Mouse (Mus musculus) myocyte (in vitro differentiated cells): ENCODE results near the gene Mapk7.

Experiments
- MYOD1 ChIP-seq, 3 experiments: IDR thresholded peaks; one replicate each; pipeline ENCODE4 v1.6.1; 2011; ENCODE audit warnings: control low read depth in 2 of 3, low read depth in 2 of 3, mild to moderate bottlenecking in 2 of 3, moderate library complexity in 1 of 3; ENCODE audit not compliant: insufficient read length in 2 of 3, control insufficient read depth in 1 of 3
- MYOG ChIP-seq, 3 experiments: IDR thresholded peaks; one replicate each; pipeline ENCODE4 v1.6.1; 2011; ENCODE audit warnings: control low read depth in 2 of 3, low read depth in 2 of 3, mild to moderate bottlenecking in 2 of 3; ENCODE audit not compliant: insufficient read length in 2 of 3, control insufficient read depth in 1 of 3, insufficient read depth in 1 of 3
- POLR2A ChIP-seq: IDR thresholded peaks from one replicate; pipeline ENCODE4 v1.6.1; 2011; ENCODE audit warnings: low read depth, mild to moderate bottlenecking, control low read depth, moderate library complexity; ENCODE audit not compliant: insufficient read length
- POLR2AphosphoS2 ChIP-seq: IDR thresholded peaks from one replicate; pipeline ENCODE4 v1.6.1; 2011; ENCODE audit warnings: low read depth, control low read depth; ENCODE audit not compliant: insufficient read length
- USF1 ChIP-seq: IDR thresholded peaks from one replicate; pipeline ENCODE4 v1.6.1; 2011; ENCODE audit warnings: low read depth, mild to moderate bottlenecking, control low read depth, moderate library complexity

DNA sequence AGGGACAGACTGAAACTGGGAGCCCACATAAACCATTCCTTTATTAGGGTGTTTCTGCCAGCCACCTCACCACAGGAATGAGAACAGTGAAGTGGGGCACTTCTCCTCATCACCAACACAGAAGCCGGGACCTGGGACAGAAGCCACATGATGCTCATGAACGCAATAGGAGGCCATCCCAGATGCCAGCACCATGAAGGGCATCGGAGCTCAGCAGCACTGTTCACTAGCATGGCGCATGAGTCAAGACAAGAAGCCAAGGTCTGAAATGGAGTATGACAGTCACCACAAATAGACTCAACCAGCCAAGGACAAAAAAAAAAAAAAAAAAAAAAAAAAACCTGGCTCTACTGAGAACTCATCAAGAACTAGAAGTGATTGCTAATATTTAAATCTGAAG, 53.8 kb downstream of the Mapk7 start:
- TF ChIP-seq POLR2A = no peak
- no peak for TF ChIP-seq USF1
- TF ChIP-seq MYOD1 (IDR thresholded peaks at IDR 0.05; ENCODE audit: control insufficient read depth in 1 of 3, insufficient read length in 2 of 3, low read depth in 2 of 3) = no peak
- TF ChIP-seq POLR2AphosphoS2 = no peak
- TF ChIP-seq MYOG (IDR thresholded peaks at IDR 0.05; ENCODE audit: control insufficient read depth in 1 of 3, insufficient read depth in 1 of 3, insufficient read length in 2 of 3, low read depth in 2 of 3) = no peak
